Mouse (Mus musculus) ES-E14 (cell line): ENCODE measurements around the gene Lcat.

Source experiments
- HCFC1 ChIP-seq: IDR thresholded peaks from 2 replicates; pipeline ENCODE4 v1.6.1; 2012; ENCODE audit warnings: low read length, inconsistent platforms, borderline replicate concordance; ENCODE audit not compliant: insufficient read depth
- MAFK ChIP-seq: IDR thresholded peaks from 2 replicates; pipeline ENCODE4 v1.6.1; 2014; ENCODE audit warnings: mild to moderate bottlenecking, low read depth, low read length, inconsistent platforms; ENCODE audit not compliant: insufficient read depth
- ZC3H11A ChIP-seq: IDR thresholded peaks from 2 replicates; pipeline ENCODE4 v1.6.1; 2012; ENCODE audit warnings: low read depth, mild to moderate bottlenecking, inconsistent platforms, low read length, borderline replicate concordance
- ZNF384 ChIP-seq: IDR thresholded peaks from 2 replicates; pipeline ENCODE4 v1.6.1; 2012; ENCODE audit warnings: low read depth, low read length, inconsistent platforms

- TF ChIP-seq ZNF384 (no peak), ZC3H11A (no peak), MAFK (no peak), HCFC1 (no peak)
These were observed 8.0 kb upstream of the Lcat start for GRCm38 (mm10) chr8:105951057-105951659.
